Mouse (Mus musculus) ES-E14 (cell line): Measurements from ENCODE around the gene Ell. TPM values are rescaled to one million over a fixed set of nuclear protein-coding genes. Genes with fewer than 3 reads are reported as not detected.

Source experiments
- DNase-seq: peaks from one replicate; pipeline ENCODE4 v3.0.0-alpha.2; 2013; ENCODE audit warnings: low read depth, low spot score
- H3K27ac ChIP-seq: 2 replicates; pipeline ENCODE4 v1.5.1; 2012; ENCODE audit warnings: low read depth, mild to moderate bottlenecking, low read length, moderate library complexity, mixed read lengths; ENCODE audit not compliant: poor library complexity, insufficient read depth, severe bottlenecking
- H3K36me3 ChIP-seq: 2 replicates; pipeline ENCODE4 v1.6.1; 2012; ENCODE audit warnings: mild to moderate bottlenecking, low read length, moderate library complexity, mixed read lengths; ENCODE audit not compliant: control insufficient read depth, poor library complexity, insufficient read depth, severe bottlenecking
- H3K4me1 ChIP-seq, 2 experiments: fragments of 150-350 bp in 1 of 2; sonication (generic) in 1 of 2; 2 replicates each; pipeline ENCODE4 v1.6.1; 2012; ENCODE audit warnings: low read length in 2 of 2, mild to moderate bottlenecking in 1 of 2, mixed read lengths in 1 of 2; ENCODE audit not compliant: control insufficient read depth in 2 of 2, insufficient read depth in 2 of 2, poor library complexity in 1 of 2
- H3K4me3 ChIP-seq, 2 experiments: fragments of 150-350 bp in 1 of 2; sonication (generic) in 1 of 2; 2 replicates each; pipeline ENCODE4 v1.5.1; 2012; ENCODE audit warnings: low read length in 2 of 2, low read depth in 1 of 2, mild to moderate bottlenecking in 1 of 2, mixed read lengths in 1 of 2; ENCODE audit not compliant: insufficient read depth in 1 of 2, poor library complexity in 1 of 2, severe bottlenecking in 1 of 2
- H3K9ac ChIP-seq: 2 replicates; pipeline ENCODE4 v1.6.1; 2012; ENCODE audit warnings: low read depth, mild to moderate bottlenecking, low read length, mixed read lengths; ENCODE audit not compliant: poor library complexity, insufficient read depth, severe bottlenecking
- H3K9me3 ChIP-seq: fragments of 150-350 bp; sonication (generic); 2 replicates; pipeline ENCODE4 v1.6.1; 2012; ENCODE audit warnings: low read depth, mild to moderate bottlenecking, low read length; ENCODE audit not compliant: control insufficient read depth, insufficient read depth
- CHD2 ChIP-seq: IDR thresholded peaks from 2 replicates; pipeline ENCODE4 v1.6.1; 2014; ENCODE audit warnings: mild to moderate bottlenecking, low read depth, low read length, inconsistent platforms
- HCFC1 ChIP-seq: IDR thresholded peaks from 2 replicates; pipeline ENCODE4 v1.6.1; 2012; ENCODE audit warnings: low read length, inconsistent platforms, borderline replicate concordance; ENCODE audit not compliant: insufficient read depth
- MAFK ChIP-seq: IDR thresholded peaks from 2 replicates; pipeline ENCODE4 v1.6.1; 2014; ENCODE audit warnings: mild to moderate bottlenecking, low read depth, low read length, inconsistent platforms; ENCODE audit not compliant: insufficient read depth
- ZC3H11A ChIP-seq: IDR thresholded peaks from 2 replicates; pipeline ENCODE4 v1.6.1; 2012; ENCODE audit warnings: low read depth, mild to moderate bottlenecking, inconsistent platforms, low read length, borderline replicate concordance
- ZNF384 ChIP-seq: IDR thresholded peaks from 2 replicates; pipeline ENCODE4 v1.6.1; 2012; ENCODE audit warnings: low read depth, low read length, inconsistent platforms
- in situ Hi-C, 2 experiments: fragments of 600-800 bp; cut with MboI; formaldehyde crosslinking; loops; one replicate each; pipeline ENCODE4 v1.15.1; 2025; ENCODE audit warnings: low sequenced_read_pairs in 2 of 2, inconsistent platforms in 1 of 2; ENCODE audit not compliant: unreplicated experiment in 2 of 2
- total RNA-seq: library from RNA; depleted of rRNA; stranded (reverse); fragments of 300-350 nt; gene quantifications from 2 replicates; pipeline ENCODE4 v1.2.3, GENCODE M21; 2012

The Ell gene
- total RNA-seq, 1 experiment = 15.8 TPM

- H3K27ac ChIP-seq = no peak overlapping the region
- in situ Hi-C loops = no loop called here
- H3K9ac ChIP-seq = no peak overlapping the region
- TF ChIP-seq CHD2 (no peak), ZC3H11A (no peak), HCFC1 (no peak), ZNF384 (no peak), MAFK (no peak)
- no peak for DNase-seq
- no peaks in the 10 kb centered on the region for H3K9me3 ChIP-seq
- H3K4me3 ChIP-seq = no peak overlapping the region
- H3K36me3 ChIP-seq = peaks cover 4% of the 10 kb centered on the region; the same call in 1 of the 2 replicates
- peaks cover 0 to 34% of the 10 kb centered on the region in 2 experiments; a peak in 2 of 4 replicates for H3K4me1 ChIP-seq
Measured at GRCm38 (mm10) chr8:70605871-70606779, 66.9 kb downstream of the Ell start.

- Histone ChIP-seq H3K9me3 (no peaks in the 10 kb centered on the region), H3K36me3 (peaks cover 4% of the 10 kb centered on the region; the same call in 1 of the 2 replicates), H3K27ac (no peak overlapping the region), H3K4me1 (peaks cover 0 to 34% of the 10 kb centered on the region in 2 experiments; a peak in 2 of 4 replicates), H3K9ac (peak overlapping the region; percentile 99), H3K4me3 (peak overlapping the region; percentile 78 to 99)
- DNase-seq = no peak
- in situ Hi-C loops = no loop called here
- TF ChIP-seq ZC3H11A = no peak
- no peak for TF ChIP-seq ZNF384
- TF ChIP-seq MAFK = no peak
Measured at GRCm38 (mm10) chr8:70606780-70607602, 67.7 kb downstream of the Ell start.

GRCm38 (mm10) chr8:70607603-70607897, 68.3 kb downstream of the Ell start:
- Histone ChIP-seq H3K9me3 (no peaks in the 10 kb centered on the region), H3K4me3 (peak overlapping the region; percentile 78 to 99), H3K36me3 (no peaks in the 10 kb centered on the region), H3K9ac (peak overlapping the region; percentile 99), H3K4me1 (peaks cover 0 to 29% of the 10 kb centered on the region in 2 experiments; a peak in 2 of 4 replicates), H3K27ac (peak overlapping the region; percentile 88; the same call in 1 of the 2 replicates)
- DNase-seq = no peak
- in situ Hi-C loops = no loop called here
- TF ChIP-seq ZNF384 = no peak
- no peak for TF ChIP-seq HCFC1
- TF ChIP-seq CHD2 = no peak
- no peak for TF ChIP-seq ZC3H11A
- TF ChIP-seq MAFK = no peak

GRCm38 (mm10) chr8:70607898-70608748, 68.9 kb downstream of the Ell start:
- Histone ChIP-seq H3K36me3 (no peaks in the 10 kb centered on the region), H3K9ac (peak overlapping the region; percentile 99), H3K4me3 (peak overlapping the region; percentile 78 to 99), H3K9me3 (no peaks in the 10 kb centered on the region), H3K4me1 (peaks cover 0 to 24% of the 10 kb centered on the region in 2 experiments; a peak in 2 of 4 replicates), H3K27ac (peak overlapping the region; percentile 88)
- in situ Hi-C loops = no loop called here
- DNase-seq = no peak
- TF ChIP-seq HCFC1 = peak; percentile 47; the same call in 1 of the 2 replicates
- no peak for TF ChIP-seq MAFK
- TF ChIP-seq ZC3H11A = 0 out of 2 replicates have a peak, but pooled peaks have one; percentile 11
- TF ChIP-seq CHD2 = peak; percentile 95
